Mouse (Mus musculus): ENCODE results near the gene Scn10a. TPM values are rescaled to one million over a fixed set of nuclear protein-coding genes. Genes with fewer than 3 reads are reported as not detected.

Gene Scn10a
- polyA plus RNA-seq, 1 experiment from 2014 or later = not detected

DNA sequence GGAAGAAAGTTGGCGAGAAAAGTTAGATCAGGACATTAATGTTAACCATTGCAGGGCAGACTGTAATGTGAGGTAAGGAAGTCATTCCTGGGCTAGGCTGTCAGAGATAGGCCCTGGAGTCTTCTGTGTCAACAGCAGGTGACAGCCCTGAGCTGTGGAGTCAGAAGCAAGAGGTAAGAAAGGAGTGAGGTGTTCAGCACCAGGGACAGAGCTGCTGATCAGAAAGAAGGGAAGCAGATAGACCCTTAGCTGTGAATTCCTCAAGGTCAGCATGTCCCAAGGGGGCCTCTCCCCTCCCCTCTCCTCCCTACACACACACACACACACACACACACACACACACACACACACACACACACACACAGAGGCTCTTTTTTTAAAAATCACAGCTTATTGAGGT lies 55.0 kb downstream of the Scn10a start:
- H3K4me3 ChIP-seq (ENCODE audit: low read depth, low read length) = no peak overlapping the region

DNA sequence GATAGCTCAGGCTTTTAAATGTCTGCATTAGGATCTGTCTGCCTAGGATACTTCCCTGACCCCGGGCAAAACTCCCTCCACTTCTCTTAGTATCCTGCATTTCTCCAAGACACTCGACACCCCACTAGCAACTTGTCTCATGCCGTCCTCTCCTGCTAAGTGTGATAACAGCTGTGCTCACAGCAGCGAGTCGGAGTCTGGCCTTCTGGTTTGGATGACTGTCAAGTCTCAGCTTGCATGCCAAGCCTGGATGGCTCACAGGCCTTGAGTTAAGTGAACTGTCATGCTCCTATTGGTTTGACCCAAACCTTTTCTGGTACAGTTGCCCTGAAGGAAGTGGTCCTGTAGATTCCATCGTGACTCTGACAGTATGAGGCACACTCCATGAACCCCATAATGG lies 63.0 kb downstream of the Scn10a start:
- ATAC-seq (ENCODE audit: low FRiP score, low TSS enrichment) = no peak
- no peaks in the 10 kb centered on the region for H3K9me3 ChIP-seq (ENCODE audit: control insufficient read depth, low read length)
- no peak for DNase-seq (ENCODE audit: low spot score)
- no peaks in the 10 kb centered on the region for H3K4me1 ChIP-seq (replicated peaks; ENCODE audit: control insufficient read depth, insufficient read depth)
- no peak overlapping the region for H3K4me2 ChIP-seq (replicated peaks; ENCODE audit: low read depth)
- TF ChIP-seq EP300 (optimal IDR thresholded peaks at IDR 0.05) = no peak
- no peak for TF ChIP-seq CTCF (IDR thresholded peaks at IDR 0.05; ENCODE audit: low read depth)
- H3K27ac ChIP-seq (replicated peaks) = no peak overlapping the region
- H3K9ac ChIP-seq (ENCODE audit: low read length) = no peak overlapping the region
- no peak overlapping the region for H3K4me3 ChIP-seq (ENCODE audit: low read depth, low read length)
- WGBS = 40% methylated on average over 6 of the region's 6 CpGs
- H3K27me3 ChIP-seq (ENCODE audit: control insufficient read depth, insufficient read depth, low read length) = no peaks in the 10 kb centered on the region
- no peaks in the 10 kb centered on the region for H3K36me3 ChIP-seq (ENCODE audit: control insufficient read depth, insufficient read depth, low read length)

More for the DNA sequence above, 55.0 kb downstream of the Scn10a start:
- no peaks in the 10 kb centered on the region for H3K27me3 ChIP-seq (ENCODE audit: control insufficient read depth, insufficient read depth, low read length)
- no peak overlapping the region for H3K4me2 ChIP-seq (replicated peaks; ENCODE audit: low read depth)
- H3K9me3 ChIP-seq (ENCODE audit: control insufficient read depth, low read length) = no peaks in the 10 kb centered on the region
- TF ChIP-seq EP300 (optimal IDR thresholded peaks at IDR 0.05) = no peak
- TF ChIP-seq CTCF (IDR thresholded peaks at IDR 0.05; ENCODE audit: low read depth) = peak; percentile 4; the same call in 1 of the 2 replicates
- H3K9ac ChIP-seq (ENCODE audit: low read length) = no peak overlapping the region
- 57% methylated on average over 1 of the region's 1 CpGs for WGBS
- no peak for DNase-seq (ENCODE audit: low spot score)
- no peaks in the 10 kb centered on the region for H3K36me3 ChIP-seq (ENCODE audit: control insufficient read depth, insufficient read depth, low read length)
- ATAC-seq (ENCODE audit: low FRiP score, low TSS enrichment) = no peak
- H3K27ac ChIP-seq (replicated peaks) = no peak overlapping the region
- no peaks in the 10 kb centered on the region for H3K4me1 ChIP-seq (replicated peaks; ENCODE audit: control insufficient read depth, insufficient read depth)

DNA sequence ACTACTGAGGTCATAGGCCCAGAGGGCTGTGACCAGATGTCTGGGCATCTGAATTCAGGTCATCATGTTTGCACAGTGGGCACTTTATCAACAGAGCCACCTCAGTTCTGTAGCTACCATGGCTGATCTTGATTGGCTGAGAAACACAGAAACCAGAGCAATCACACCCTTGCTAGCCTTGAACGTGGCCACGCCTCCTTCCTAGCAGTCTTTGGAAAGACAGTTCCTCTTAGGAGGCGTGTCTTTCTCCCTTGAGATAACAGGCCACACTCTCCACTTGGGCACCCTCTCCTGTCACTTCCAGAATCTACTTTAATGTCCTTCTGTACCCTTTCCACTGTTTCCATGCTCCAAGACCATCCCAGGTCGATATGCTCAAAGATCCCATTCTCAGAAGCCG lies 65.4 kb downstream of the Scn10a start:
- no peak overlapping the region for H3K27ac ChIP-seq (replicated peaks)
- H3K27me3 ChIP-seq (ENCODE audit: control insufficient read depth, insufficient read depth, low read length) = no peaks in the 10 kb centered on the region
- no peak for DNase-seq (ENCODE audit: low spot score)
- TF ChIP-seq CTCF (IDR thresholded peaks at IDR 0.05; ENCODE audit: low read depth) (no peak), EP300 (optimal IDR thresholded peaks at IDR 0.05) (no peak)
- no peak overlapping the region for H3K4me3 ChIP-seq (ENCODE audit: low read depth, low read length)
- H3K9ac ChIP-seq (ENCODE audit: low read length) = no peak overlapping the region
- H3K4me2 ChIP-seq (replicated peaks; ENCODE audit: low read depth) = no peak overlapping the region
- no peaks in the 10 kb centered on the region for H3K36me3 ChIP-seq (ENCODE audit: control insufficient read depth, insufficient read depth, low read length)
- 49% methylated on average over 5 of the region's 5 CpGs for WGBS
- no peaks in the 10 kb centered on the region for H3K9me3 ChIP-seq (ENCODE audit: control insufficient read depth, low read length)
- ATAC-seq (ENCODE audit: low FRiP score, low TSS enrichment) = no peak
- no peaks in the 10 kb centered on the region for H3K4me1 ChIP-seq (replicated peaks; ENCODE audit: control insufficient read depth, insufficient read depth)

DNA sequence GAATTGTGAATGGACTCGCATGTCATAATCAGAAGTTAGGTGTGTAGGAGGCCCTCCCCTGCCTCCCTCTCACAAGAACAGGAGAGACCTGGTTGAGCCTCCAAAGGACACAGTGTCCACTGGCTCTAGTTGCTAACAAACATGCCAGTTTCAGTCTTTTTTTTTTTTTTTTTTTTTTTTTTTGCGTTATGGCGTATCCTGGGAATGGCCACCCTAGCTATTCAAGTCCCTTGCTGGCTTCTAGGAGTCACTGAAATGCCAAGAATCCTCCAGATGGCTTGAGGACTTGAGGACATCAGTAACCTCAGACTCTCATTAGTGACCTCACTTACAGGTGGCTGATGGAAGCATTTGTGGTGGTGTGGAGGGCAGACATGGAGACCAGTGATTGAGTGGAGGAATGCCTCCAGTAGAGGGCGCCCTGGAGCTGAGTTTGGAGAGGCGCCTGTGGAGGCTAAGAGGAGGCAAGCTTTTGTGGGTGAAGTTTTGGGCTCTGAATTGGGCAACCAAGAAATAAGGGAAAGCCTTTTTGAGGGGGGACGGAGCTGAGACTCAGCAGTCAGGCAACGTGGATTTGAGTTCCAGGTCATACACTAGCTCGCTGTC lies 72.1 kb downstream of the Scn10a start:
- Histone ChIP-seq H3K4me1 (replicated peaks; ENCODE audit: control insufficient read depth, insufficient read depth) (no peaks in the 10 kb centered on the region), H3K4me3 (ENCODE audit: low read depth, low read length) (no peak overlapping the region), H3K27ac (replicated peaks) (no peak overlapping the region)

DNA sequence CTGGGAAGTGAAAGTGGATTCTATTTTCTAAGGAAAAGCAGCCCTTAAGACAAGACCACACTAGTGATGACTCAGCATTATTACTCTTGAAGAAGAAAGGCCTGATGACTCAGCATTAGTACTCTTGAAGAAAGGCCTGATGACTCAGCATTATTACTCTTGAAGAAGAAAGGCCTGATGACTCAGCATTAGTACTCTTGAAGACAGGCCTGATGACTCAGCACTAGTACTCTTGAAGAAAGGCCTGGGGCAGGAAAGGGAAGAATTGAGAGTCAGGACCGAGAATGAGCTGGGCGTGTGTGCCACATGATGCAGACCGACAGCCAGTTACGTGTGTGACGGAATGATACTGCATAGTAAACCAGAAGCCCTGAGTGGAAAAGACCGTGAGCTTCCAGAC lies 77.1 kb downstream of the Scn10a start:
- WGBS = 81% methylated on average over 6 of the region's 6 CpGs
- Histone ChIP-seq H3K4me1 (replicated peaks; ENCODE audit: control insufficient read depth, insufficient read depth) (no peaks in the 10 kb centered on the region), H3K4me2 (replicated peaks; ENCODE audit: low read depth) (no peak overlapping the region), H3K4me3 (ENCODE audit: low read depth, low read length) (no peak overlapping the region), H3K27ac (replicated peaks) (no peak overlapping the region), H3K9me3 (ENCODE audit: control insufficient read depth, low read length) (no peaks in the 10 kb centered on the region), H3K9ac (ENCODE audit: low read length) (no peak overlapping the region), H3K27me3 (ENCODE audit: control insufficient read depth, insufficient read depth, low read length) (no peaks in the 10 kb centered on the region), H3K36me3 (ENCODE audit: control insufficient read depth, insufficient read depth, low read length) (no peaks in the 10 kb centered on the region)
- ATAC-seq (ENCODE audit: low FRiP score, low TSS enrichment) (no peak), DNase-seq (ENCODE audit: low spot score) (no peak)
- TF ChIP-seq EP300 (optimal IDR thresholded peaks at IDR 0.05) = no peak
- no peak for TF ChIP-seq CTCF (IDR thresholded peaks at IDR 0.05; ENCODE audit: low read depth)

More for the DNA sequence above, 72.1 kb downstream of the Scn10a start:
- peak; percentile 68 for TF ChIP-seq CTCF (IDR thresholded peaks at IDR 0.05; ENCODE audit: low read depth)
- no peak for TF ChIP-seq EP300 (optimal IDR thresholded peaks at IDR 0.05)
- Histone ChIP-seq H3K9ac (ENCODE audit: low read length) (no peak overlapping the region), H3K27me3 (ENCODE audit: control insufficient read depth, insufficient read depth, low read length) (no peaks in the 10 kb centered on the region), H3K4me2 (replicated peaks; ENCODE audit: low read depth) (no peak overlapping the region), H3K9me3 (ENCODE audit: control insufficient read depth, low read length) (no peaks in the 10 kb centered on the region), H3K36me3 (ENCODE audit: control insufficient read depth, insufficient read depth, low read length) (no peaks in the 10 kb centered on the region)
- WGBS = 58% methylated on average over 8 of the region's 8 CpGs
- peak; percentile 55 for DNase-seq (ENCODE audit: low spot score)
- no peak for ATAC-seq (ENCODE audit: low FRiP score, low TSS enrichment)

DNA sequence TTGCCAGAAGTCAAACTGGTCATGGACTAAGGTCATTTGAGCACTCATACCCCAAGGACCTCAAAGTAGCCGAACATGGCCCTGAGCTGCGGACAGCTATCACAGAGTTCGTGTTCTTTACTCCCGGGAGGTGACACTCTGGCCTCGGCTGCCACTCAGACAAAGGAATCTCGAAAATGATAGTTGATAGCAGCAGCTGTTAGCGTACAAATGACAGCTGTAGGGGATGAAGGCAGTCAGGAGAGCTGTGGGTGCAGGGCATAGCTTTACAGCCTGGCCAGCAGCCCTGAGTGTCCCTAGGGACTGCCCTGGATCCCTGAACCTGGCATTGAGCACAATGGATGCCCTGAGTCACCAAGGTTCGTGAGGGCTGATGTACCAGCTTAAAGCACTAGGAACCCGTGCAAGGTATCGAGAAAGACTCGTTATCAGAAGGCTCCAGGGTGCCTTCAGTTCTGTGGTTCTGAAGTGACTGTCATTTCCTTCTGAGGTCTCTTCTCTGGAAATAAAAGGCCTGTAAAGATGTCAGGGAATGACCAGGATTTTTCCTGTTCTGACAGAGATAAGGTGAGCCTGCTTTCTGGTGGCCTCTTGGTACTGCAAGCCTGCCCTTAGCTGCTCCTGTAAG lies 84.8 kb downstream of the Scn10a start:
- no peaks in the 10 kb centered on the region for H3K36me3 ChIP-seq (ENCODE audit: control insufficient read depth, insufficient read depth, low read length)
- H3K27me3 ChIP-seq (ENCODE audit: control insufficient read depth, insufficient read depth, low read length) = no peaks in the 10 kb centered on the region
- TF ChIP-seq CTCF (IDR thresholded peaks at IDR 0.05; ENCODE audit: low read depth) (no peak), EP300 (optimal IDR thresholded peaks at IDR 0.05) (no peak)
- DNase-seq (ENCODE audit: low spot score) (no peak), ATAC-seq (ENCODE audit: low FRiP score, low TSS enrichment) (no peak)
- H3K4me1 ChIP-seq (replicated peaks; ENCODE audit: control insufficient read depth, insufficient read depth) = no peaks in the 10 kb centered on the region
- no peaks in the 10 kb centered on the region for H3K9me3 ChIP-seq (ENCODE audit: control insufficient read depth, low read length)
- 61% methylated on average over 11 of the region's 11 CpGs for WGBS
- no peak overlapping the region for H3K4me3 ChIP-seq (ENCODE audit: low read depth, low read length)
- no peak overlapping the region for H3K27ac ChIP-seq (replicated peaks)
- H3K9ac ChIP-seq (ENCODE audit: low read length) = no peak overlapping the region
- H3K4me2 ChIP-seq (replicated peaks; ENCODE audit: low read depth) = no peak overlapping the region

Measured in stomach, postnatal 0 days (tissue).